Mouse (Mus musculus): ENCODE data around the gene Tspo. TPM values are rescaled to one million over a fixed set of nuclear protein-coding genes. Genes with fewer than 3 reads are reported as not detected.

The Tspo gene
- polyA plus RNA-seq, 1 experiment from 2014 or later, result 105 TPM

GRCm38 (mm10) chr15:83529765-83530164 is 33.6 kb upstream of the Tspo start:
- Histone ChIP-seq H3K36me3 (no peaks in the 10 kb centered on the region), H3K9me3 (no peaks in the 10 kb centered on the region), H3K4me2 (no peak overlapping the region), H3K27me3 (peaks cover 31% of the 10 kb centered on the region), H3K27ac (peak overlapping the region; percentile 80), H3K4me1 (peaks cover 36% of the 10 kb centered on the region), H3K4me3 (no peak overlapping the region), H3K9ac (no peak overlapping the region)
- 57% methylated on average over 5 of the region's 5 CpGs for WGBS
- no peak for ATAC-seq (ENCODE audit: borderline replicate concordance, extremely low read depth, low FRiP score, low TSS enrichment)

- no peak overlapping the region for H3K4me2 ChIP-seq
- ATAC-seq (ENCODE audit: borderline replicate concordance, extremely low read depth, low FRiP score, low TSS enrichment), result 0 out of 2 replicates have a peak, but pooled peaks have one; percentile 23
- no peaks in the 10 kb centered on the region for H3K9me3 ChIP-seq
- H3K4me3 ChIP-seq, result no peak overlapping the region
- H3K27ac ChIP-seq, result peak overlapping the region; percentile 80
- no peaks in the 10 kb centered on the region for H3K36me3 ChIP-seq
- WGBS, result 53% methylated on average over 9 of the region's 9 CpGs
- H3K27me3 ChIP-seq, result peaks cover 27% of the 10 kb centered on the region
- H3K9ac ChIP-seq, result no peak overlapping the region
- H3K4me1 ChIP-seq, result peaks cover 41% of the 10 kb centered on the region
These were observed 33.2 kb upstream of the Tspo start for GRCm38 (mm10) chr15:83530233-83530632.

GRCm38 (mm10) chr15:83530688-83531087 is 32.7 kb upstream of the Tspo start:
- no peak overlapping the region for H3K4me3 ChIP-seq
- peaks cover 22% of the 10 kb centered on the region for H3K27me3 ChIP-seq
- H3K4me1 ChIP-seq, result peaks cover 42% of the 10 kb centered on the region
- H3K4me2 ChIP-seq, result no peak overlapping the region; the same call in 1 of the 2 replicates
- peak overlapping the region; percentile 80 for H3K27ac ChIP-seq
- 51% methylated on average over 6 of the region's 6 CpGs for WGBS
- H3K36me3 ChIP-seq, result no peaks in the 10 kb centered on the region
- H3K9me3 ChIP-seq, result no peaks in the 10 kb centered on the region
- H3K9ac ChIP-seq, result no peak overlapping the region
- ATAC-seq (ENCODE audit: borderline replicate concordance, extremely low read depth, low FRiP score, low TSS enrichment), result no peak

- Histone ChIP-seq H3K4me2 (no peak overlapping the region), H3K4me3 (no peak overlapping the region), H3K27me3 (peaks cover 10% of the 10 kb centered on the region), H3K4me1 (peaks cover 33% of the 10 kb centered on the region), H3K27ac (no peak overlapping the region), H3K9me3 (no peaks in the 10 kb centered on the region), H3K36me3 (no peaks in the 10 kb centered on the region), H3K9ac (no peak overlapping the region)
- WGBS, result 84% methylated on average over 5 of the region's 5 CpGs
- ATAC-seq (ENCODE audit: borderline replicate concordance, extremely low read depth, low FRiP score, low TSS enrichment), result no peak
These were observed 31.4 kb upstream of the Tspo start for GRCm38 (mm10) chr15:83531961-83532469.

- Histone ChIP-seq H3K4me2 (no peak overlapping the region), H3K4me3 (no peak overlapping the region), H3K9ac (no peak overlapping the region), H3K4me1 (peaks cover 31% of the 10 kb centered on the region), H3K27ac (no peak overlapping the region), H3K36me3 (no peaks in the 10 kb centered on the region), H3K27me3 (peaks cover 4% of the 10 kb centered on the region), H3K9me3 (no peaks in the 10 kb centered on the region)
- 73% methylated on average over 7 of the region's 7 CpGs for WGBS
- no peak for ATAC-seq (ENCODE audit: borderline replicate concordance, extremely low read depth, low FRiP score, low TSS enrichment)
These were observed 30.8 kb upstream of the Tspo start for GRCm38 (mm10) chr15:83532606-83533005.

GRCm38 (mm10) chr15:83534960-83535889 is 28.2 kb upstream of the Tspo start:
- WGBS, result 48% methylated on average over 17 of the region's 17 CpGs
- H3K27ac ChIP-seq, result peak overlapping the region; percentile 65
- H3K4me1 ChIP-seq, result peaks cover 27% of the 10 kb centered on the region
- 0 out of 2 replicates have a peak, but pooled peaks have one; percentile 24 for ATAC-seq (ENCODE audit: borderline replicate concordance, extremely low read depth, low FRiP score, low TSS enrichment)
- H3K4me3 ChIP-seq, result no peak overlapping the region
- H3K9ac ChIP-seq, result no peak overlapping the region
- H3K36me3 ChIP-seq, result no peaks in the 10 kb centered on the region
- no peaks in the 10 kb centered on the region for H3K27me3 ChIP-seq
- H3K9me3 ChIP-seq, result no peaks in the 10 kb centered on the region
- H3K4me2 ChIP-seq, result 0 out of 2 replicates have a peak overlapping the region, but pooled peaks have one; percentile 1

GRCm38 (mm10) chr15:83535890-83536231 is 27.5 kb upstream of the Tspo start:
- 0 out of 2 replicates have a peak overlapping the region, but pooled peaks have one; percentile 1 for H3K4me2 ChIP-seq
- H3K27ac ChIP-seq, result peak overlapping the region; percentile 20; the same call in 1 of the 2 replicates
- 76% methylated on average over 6 of the region's 6 CpGs for WGBS
- H3K9me3 ChIP-seq, result no peaks in the 10 kb centered on the region
- H3K4me3 ChIP-seq, result no peak overlapping the region
- peaks cover 22% of the 10 kb centered on the region for H3K4me1 ChIP-seq
- H3K36me3 ChIP-seq, result no peaks in the 10 kb centered on the region
- H3K9ac ChIP-seq, result no peak overlapping the region
- no peaks in the 10 kb centered on the region for H3K27me3 ChIP-seq
- no peak for ATAC-seq (ENCODE audit: borderline replicate concordance, extremely low read depth, low FRiP score, low TSS enrichment)

GRCm38 (mm10) chr15:83538855-83539254 is 24.5 kb upstream of the Tspo start:
- peaks cover 21% of the 10 kb centered on the region for H3K4me1 ChIP-seq
- 97% methylated on average over 2 of the region's 2 CpGs for WGBS
- no peak overlapping the region for H3K27ac ChIP-seq

GRCm38 (mm10) chr15:83539905-83540304 is 23.5 kb upstream of the Tspo start:
- 32% methylated on average over 4 of the region's 4 CpGs for WGBS
- Histone ChIP-seq H3K36me3 (0 out of 2 replicates have a peak, but pooled peaks cover 5% of the 10 kb centered on the region), H3K4me3 (no peak overlapping the region), H3K4me1 (peaks cover 20% of the 10 kb centered on the region), H3K4me2 (no peak overlapping the region), H3K9ac (no peak overlapping the region), H3K9me3 (no peaks in the 10 kb centered on the region), H3K27ac (peak overlapping the region; percentile 47), H3K27me3 (no peaks in the 10 kb centered on the region)
- peak; percentile 39; the same call in 1 of the 2 replicates for ATAC-seq (ENCODE audit: borderline replicate concordance, extremely low read depth, low FRiP score, low TSS enrichment)

More at GRCm38 (mm10) chr15:83538855-83539254, 24.5 kb upstream of the Tspo start:
- Histone ChIP-seq H3K9me3 (no peaks in the 10 kb centered on the region), H3K4me3 (no peak overlapping the region), H3K4me2 (no peak overlapping the region), H3K27me3 (no peaks in the 10 kb centered on the region), H3K36me3 (no peaks in the 10 kb centered on the region), H3K9ac (no peak overlapping the region)
- ATAC-seq (ENCODE audit: borderline replicate concordance, extremely low read depth, low FRiP score, low TSS enrichment), result no peak

- 72% methylated on average over 9 of the region's 9 CpGs for WGBS
- H3K4me1 ChIP-seq, result peaks cover 10% of the 10 kb centered on the region
- no peaks in the 10 kb centered on the region for H3K27me3 ChIP-seq
- peaks cover 14% of the 10 kb centered on the region for H3K36me3 ChIP-seq
- no peak overlapping the region for H3K27ac ChIP-seq
- no peaks in the 10 kb centered on the region for H3K9me3 ChIP-seq
- no peak overlapping the region for H3K4me2 ChIP-seq
- H3K9ac ChIP-seq, result no peak overlapping the region
- no peak overlapping the region for H3K4me3 ChIP-seq
- no peak for ATAC-seq (ENCODE audit: borderline replicate concordance, extremely low read depth, low FRiP score, low TSS enrichment)
These were observed 21.6 kb upstream of the Tspo start for GRCm38 (mm10) chr15:83541647-83542287.

GRCm38 (mm10) chr15:83546029-83546428 is 17.4 kb upstream of the Tspo start:
- H3K36me3 ChIP-seq, result peaks cover 56% of the 10 kb centered on the region
- WGBS, result 88% methylated on average over 7 of the region's 7 CpGs

More at GRCm38 (mm10) chr15:83546029-83546428, 17.4 kb upstream of the Tspo start:
- no peaks in the 10 kb centered on the region for H3K9me3 ChIP-seq
- no peak overlapping the region for H3K9ac ChIP-seq
- H3K4me3 ChIP-seq, result no peak overlapping the region
- H3K4me2 ChIP-seq, result no peak overlapping the region
- no peaks in the 10 kb centered on the region for H3K27me3 ChIP-seq
- H3K4me1 ChIP-seq, result no peaks in the 10 kb centered on the region
- no peak overlapping the region for H3K27ac ChIP-seq
- no peak for ATAC-seq (ENCODE audit: borderline replicate concordance, extremely low read depth, low FRiP score, low TSS enrichment)

Data from lung, embryonic 15.5 days (tissue).